Mouse (Mus musculus) forebrain, embryonic 13.5 days (tissue): ENCODE measurements at regions not wholly inside any gene's neighbourhood (a gene's known extent, or its start where the extent isn't known, plus 50 kb on each side); places are given as distances from the start of the nearest gene placed in this dataset.

Experiments used
- ATAC-seq: fragments of 200-750 bp; cut with Nextera tagmentation; 2 replicates; pipeline ENCODE4 v1.8.0; 2017
- H3K27ac ChIP-seq: fragments of 300-500 bp; sonication (generic); 2 replicates; pipeline ENCODE4 v1.5.1; 2015; ENCODE audit warnings: inconsistent platforms, mild to moderate bottlenecking, moderate library complexity
- H3K27me3 ChIP-seq: fragments of 300-500 bp; sonication (generic); 2 replicates; pipeline ENCODE4 v1.6.1; 2015; ENCODE audit warnings: mild to moderate bottlenecking, inconsistent platforms
- H3K36me3 ChIP-seq: fragments of 300-500 bp; sonication (generic); 2 replicates; pipeline ENCODE4 v1.6.1; 2015; ENCODE audit warnings: mild to moderate bottlenecking, inconsistent platforms; ENCODE audit not compliant: poor library complexity, severe bottlenecking
- H3K4me1 ChIP-seq: fragments of 300-500 bp; sonication (generic); 2 replicates; pipeline ENCODE4 v1.6.1; 2015; ENCODE audit warnings: inconsistent platforms
- H3K4me2 ChIP-seq: fragments of 300-500 bp; sonication (generic); 2 replicates; pipeline ENCODE4 v1.6.1; 2015; ENCODE audit warnings: inconsistent platforms, mild to moderate bottlenecking, moderate library complexity
- H3K4me3 ChIP-seq: fragments of 300-500 bp; sonication (generic); 2 replicates; pipeline ENCODE4 v1.5.1; 2015; ENCODE audit warnings: mild to moderate bottlenecking, inconsistent platforms
- H3K9ac ChIP-seq: fragments of 300-500 bp; sonication (generic); 2 replicates; pipeline ENCODE4 v1.6.1; 2015; ENCODE audit warnings: mild to moderate bottlenecking, inconsistent platforms
- H3K9me3 ChIP-seq: fragments of 300-500 bp; sonication (generic); replicated peaks from 2 replicates; pipeline ENCODE4 v1.6.1; 2016; ENCODE audit warnings: inconsistent platforms
- WGBS: fragments of 180-500 bp; shearing (Covaris S2); methylation state at CpG from one replicate; pipeline ENCODE4 v1.1.7; 2015; 5-methylcytosine and 5-hydroxymethylcytosine counted together

DNA sequence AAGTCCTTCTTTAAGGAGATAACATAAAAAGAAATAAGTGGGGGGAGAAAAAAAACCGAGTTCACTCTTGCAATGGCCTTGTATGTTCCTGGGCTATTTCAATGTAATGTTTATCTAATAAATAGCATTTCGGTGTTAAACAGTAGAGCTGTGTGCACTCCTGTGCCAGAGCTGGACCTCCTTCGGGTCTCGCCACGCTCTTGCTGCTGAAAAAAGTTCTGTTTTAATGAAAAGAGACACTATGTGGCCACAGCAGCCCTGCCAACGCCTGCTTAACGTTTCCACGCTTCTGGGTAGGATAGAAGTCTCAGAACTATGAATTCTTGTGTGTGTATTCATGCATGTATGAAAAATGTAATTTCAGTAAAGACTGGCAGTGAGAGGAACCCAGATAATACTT, 50.3 kb upstream of the Prickle1 start:
- H3K4me1 ChIP-seq: 0 out of 2 replicates have a peak, but pooled peaks cover 4% of the 10 kb centered on the region
- no peak for ATAC-seq
- H3K9me3 ChIP-seq: no peaks in the 10 kb centered on the region
- WGBS: 87% methylated on average over 8 of the region's 8 CpGs
- no peak overlapping the region for H3K4me2 ChIP-seq
- no peak overlapping the region for H3K9ac ChIP-seq
- H3K36me3 ChIP-seq: no peaks in the 10 kb centered on the region
- no peak overlapping the region for H3K27ac ChIP-seq
- H3K27me3 ChIP-seq: no peaks in the 10 kb centered on the region
- no peak overlapping the region for H3K4me3 ChIP-seq
